Mouse (Mus musculus) lung, postnatal 10 days (tissue): ENCODE results near the gene Kdm1b.

Source experiments
- DNase-seq: peaks from one replicate; pipeline ENCODE4 v3.0.0; 2021

Kdm1b gene

GRCm38 (mm10) chr13:47043030-47043680 is at the start of gene Kdm1b:
TSS of gene Kdm1b (plus strand) at chr13:47043499.
- peak; percentile 99 for DNase-seq

- DNase-seq, result no peak
Observed at GRCm38 (mm10) chr13:46997355-46997754, 45.9 kb upstream of the Kdm1b start.

- DNase-seq, result peak; percentile 51
Observed at GRCm38 (mm10) chr13:46999498-46999897, 43.8 kb upstream of the Kdm1b start.

DNA sequence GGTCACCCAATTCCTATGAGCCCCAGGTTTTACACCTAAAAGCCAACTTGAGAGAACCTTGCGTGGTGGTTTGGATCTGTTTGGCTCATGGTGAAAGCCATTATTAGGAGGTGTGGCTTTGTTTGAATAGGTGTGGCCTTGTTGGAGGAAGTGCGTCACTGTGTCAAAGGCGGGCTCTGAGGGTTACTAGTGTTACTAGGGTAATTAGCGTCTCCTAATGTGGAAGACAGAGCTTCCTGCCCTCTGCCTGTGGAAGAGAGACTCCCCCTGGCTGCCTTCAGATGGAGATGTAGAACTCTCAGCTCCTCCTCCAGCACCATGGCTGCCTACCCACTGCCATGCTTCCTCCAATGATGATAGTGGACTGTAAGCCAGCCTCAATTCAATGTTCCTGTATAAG is 41.7 kb upstream of the Kdm1b start:
- no peak for DNase-seq

GRCm38 (mm10) chr13:47013740-47014139 is 29.6 kb upstream of the Kdm1b start:
- no peak for DNase-seq

GRCm38 (mm10) chr13:47014334-47015194 is 28.7 kb upstream of the Kdm1b start, which contains the start of gene Nhlrc1:
TSS of gene Nhlrc1 (minus strand) at chr13:47014850.
- peak; percentile 82 for DNase-seq

- peak; percentile 29 for DNase-seq
Observed at GRCm38 (mm10) chr13:47015195-47015501, 28.2 kb upstream of the Kdm1b start.

DNA sequence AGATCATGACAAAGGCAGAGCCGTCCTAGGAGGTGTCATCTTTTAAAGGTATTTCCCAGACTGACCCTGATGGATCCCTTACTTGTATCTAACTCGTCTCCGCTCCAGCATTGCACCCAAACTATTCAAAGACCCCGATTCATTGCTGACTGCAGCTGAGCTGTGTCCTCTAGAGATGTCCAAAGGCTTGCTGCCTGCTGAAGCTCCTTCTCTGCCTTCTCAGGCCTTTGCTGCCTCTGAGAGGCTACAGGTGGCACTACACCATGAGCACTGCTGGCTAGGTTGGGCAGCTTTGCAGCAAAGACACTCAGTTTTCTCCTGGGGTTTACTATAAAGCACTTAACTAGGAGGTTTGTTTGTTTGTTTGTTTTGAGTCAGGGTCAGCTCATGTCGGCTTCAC is 26.0 kb upstream of the Kdm1b start:
- peak; percentile 78 for DNase-seq

DNA sequence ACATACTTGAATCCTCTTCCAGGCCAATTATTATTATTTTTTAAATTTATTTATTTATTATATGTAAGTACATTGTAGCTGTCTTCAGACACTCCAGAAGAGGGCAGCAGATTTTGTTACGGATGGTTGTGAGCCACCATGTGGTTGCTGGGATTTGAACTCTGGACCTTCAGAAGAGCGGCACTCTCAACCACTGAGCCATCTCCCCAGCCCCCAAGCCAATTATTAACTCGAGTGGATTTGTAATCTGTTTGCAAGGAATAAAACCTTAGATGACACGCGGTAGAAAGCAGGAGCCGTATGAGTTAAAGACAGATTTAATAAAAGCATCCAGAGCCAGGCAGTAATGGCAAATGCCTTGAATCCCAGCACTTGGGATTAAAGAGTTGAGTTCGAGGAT is 23.5 kb upstream of the Kdm1b start:
- no peak for DNase-seq

DNA sequence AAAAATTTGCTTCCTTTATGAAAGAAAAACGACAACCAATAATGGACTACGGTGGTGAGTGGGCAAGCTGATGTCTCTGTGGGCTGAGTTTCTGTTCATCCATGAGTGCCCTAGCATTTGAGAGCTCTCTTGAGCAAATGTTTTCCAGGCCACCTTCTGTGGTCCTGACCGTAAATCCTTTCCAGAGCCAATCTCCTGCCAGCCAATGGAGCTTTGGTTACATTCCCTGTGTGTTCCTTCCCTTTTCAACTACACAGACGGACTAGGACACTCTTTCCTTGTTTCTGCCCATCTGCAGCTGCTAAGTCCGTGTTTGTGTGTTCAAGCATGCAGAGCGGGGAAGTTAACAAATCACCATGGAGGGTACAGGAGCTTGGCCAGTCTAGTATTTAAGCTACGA is 22.5 kb upstream of the Kdm1b start:
- DNase-seq, result no peak

DNA sequence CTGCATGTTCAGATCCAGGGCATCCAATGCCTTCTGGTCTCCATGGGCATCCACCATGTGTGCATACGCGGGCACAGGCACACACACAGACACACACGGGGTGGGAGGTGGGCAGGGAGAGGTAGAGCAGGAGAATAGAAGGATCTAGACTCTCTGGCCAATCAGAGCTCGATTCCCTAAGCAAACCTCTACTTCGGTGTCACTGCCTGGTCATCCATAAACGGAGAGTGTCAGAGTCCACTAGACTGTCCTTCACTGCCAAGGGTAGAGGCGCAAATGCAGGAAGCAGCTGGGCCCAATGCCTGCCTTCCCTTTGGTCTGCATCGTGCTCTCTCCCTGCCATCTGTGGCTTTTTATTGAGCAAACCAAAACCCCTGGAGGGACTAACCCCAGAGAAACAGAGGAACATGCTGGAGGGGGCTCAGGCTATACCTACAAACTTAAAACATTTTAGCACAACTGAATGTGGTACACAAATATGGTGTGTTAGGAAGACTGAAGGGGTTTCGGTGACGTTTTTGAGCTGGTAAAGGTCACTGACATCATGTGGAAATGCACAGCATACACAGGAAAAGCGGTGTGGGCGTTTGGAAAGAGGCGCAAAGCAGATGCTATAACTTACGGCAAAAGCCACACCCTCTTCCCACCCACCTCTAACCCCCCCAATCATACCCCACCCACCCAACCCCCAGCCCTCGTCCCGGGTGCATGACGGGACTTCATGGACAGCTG is 12.8 kb upstream of the Kdm1b start:
- no peak for DNase-seq

DNA sequence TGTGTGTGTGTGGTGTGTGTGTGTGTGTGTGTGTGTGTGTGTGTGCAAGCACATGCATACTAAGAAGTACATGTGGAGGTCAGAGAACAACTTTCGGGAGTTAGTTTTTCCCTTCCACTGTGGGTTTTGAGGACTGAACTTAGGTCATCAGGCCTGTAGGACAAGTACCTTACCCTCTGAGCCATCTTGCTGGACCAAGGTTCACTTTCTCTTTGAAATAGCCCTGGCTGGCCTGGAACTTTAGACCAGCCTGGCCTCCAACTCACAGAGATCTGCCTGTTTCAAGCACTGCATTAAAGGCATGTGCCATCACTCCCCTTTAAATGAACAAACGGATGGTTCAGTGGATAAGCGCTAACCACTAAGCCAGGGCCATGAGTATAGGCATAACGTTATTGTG is 9.7 kb upstream of the Kdm1b start:
- DNase-seq, result no peak

- no peak for DNase-seq
Observed at GRCm38 (mm10) chr13:47037946-47038345, 5.4 kb upstream of the Kdm1b start.

DNA sequence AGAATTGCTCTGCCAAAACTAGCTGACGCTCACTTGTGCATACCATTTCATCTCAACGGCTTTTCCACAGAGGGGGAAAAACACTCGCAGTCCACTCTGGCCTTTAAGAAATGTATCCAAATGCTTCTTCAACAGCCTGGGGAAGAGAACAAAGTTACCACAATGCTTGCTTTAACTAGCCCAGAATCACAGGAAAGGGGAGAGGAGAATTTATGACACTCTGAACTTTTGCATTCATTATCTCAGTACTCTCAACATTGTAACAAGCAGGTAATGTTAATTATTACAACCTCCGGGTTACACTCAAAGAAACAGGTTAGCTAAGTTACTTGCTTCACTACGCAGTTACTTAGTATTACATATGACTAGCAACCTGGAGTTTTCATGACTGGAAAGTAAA is 3.2 kb upstream of the Kdm1b start:
- DNase-seq, result no peak

DNA sequence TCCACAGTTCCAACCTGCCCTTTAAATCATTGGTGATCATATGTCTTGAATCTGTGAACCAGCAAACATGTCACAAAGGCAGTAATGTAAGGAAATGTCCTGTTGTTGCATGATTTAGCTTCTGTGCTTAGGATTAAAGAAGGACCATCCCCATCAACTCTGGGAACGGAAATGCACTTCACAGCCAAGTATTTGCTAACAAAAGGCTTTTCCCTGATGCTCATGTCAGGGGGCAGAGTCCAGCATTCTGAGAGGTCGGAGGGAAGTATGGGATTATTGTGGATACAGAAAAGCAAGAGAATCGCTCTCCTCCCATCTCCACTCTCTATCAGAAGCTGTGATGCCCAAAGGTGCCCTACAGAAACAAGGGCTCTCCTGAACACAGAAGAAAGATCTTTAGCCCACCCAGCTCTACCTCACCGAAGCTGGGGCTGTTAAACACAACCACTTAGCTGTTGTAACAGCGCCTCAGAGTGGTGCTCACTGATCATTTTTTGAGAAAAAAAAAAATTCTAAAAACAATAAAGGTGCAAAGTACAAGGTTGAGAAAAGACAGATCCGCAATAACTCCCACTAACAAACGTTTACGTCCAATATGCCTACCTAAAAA is 1.2 kb upstream of the Kdm1b start:
- peak; percentile 9 for DNase-seq

DNA sequence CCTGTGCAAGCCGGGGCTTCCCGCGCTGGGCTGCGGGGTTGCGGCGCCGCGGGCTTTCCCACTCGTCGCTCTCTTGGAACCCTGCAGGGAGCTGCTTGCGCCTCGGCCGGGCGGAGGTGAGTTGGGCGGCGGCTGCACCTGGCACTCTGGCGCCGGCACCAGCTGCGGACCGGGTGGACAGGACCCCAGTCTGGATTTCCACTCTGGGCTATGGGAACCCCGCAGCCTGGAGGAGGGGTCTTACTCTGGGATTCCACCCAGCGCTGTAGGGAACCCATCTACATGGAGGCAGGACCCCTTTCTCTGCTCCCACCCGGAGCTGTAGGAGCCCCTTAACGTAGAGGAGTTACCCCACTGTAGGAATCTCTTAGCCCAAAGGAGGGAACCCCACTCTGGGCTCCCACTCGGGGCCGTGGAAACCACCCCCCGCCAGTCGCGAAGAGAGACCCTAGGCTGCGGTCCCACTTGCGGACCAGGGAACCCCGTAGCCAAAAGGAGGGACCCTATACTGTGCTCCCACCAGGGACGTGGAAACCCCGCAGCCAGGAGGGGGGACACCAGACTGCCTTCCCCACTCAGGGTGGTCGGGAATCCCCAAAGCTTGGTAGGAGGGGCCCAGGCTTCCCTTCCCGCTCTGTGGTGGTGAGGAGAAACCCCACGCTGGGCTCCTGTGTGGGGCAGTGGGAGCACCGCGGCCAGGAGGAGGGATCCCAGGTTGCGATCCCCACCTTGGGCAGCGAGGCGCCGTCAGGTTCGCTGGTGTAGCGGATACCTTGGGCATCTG is 726 bp downstream of the Kdm1b start:
- peak; percentile 25 for DNase-seq

- no peak for DNase-seq
Observed at GRCm38 (mm10) chr13:47044617-47044947, 1.3 kb downstream of the Kdm1b start, which contains the start of gene Tpmt. TSS of gene Tpmt (minus strand) at chr13:47044737.

- DNase-seq, result peak; percentile 45
Observed at GRCm38 (mm10) chr13:47047996-47048395, 4.7 kb downstream of the Kdm1b start.

DNA sequence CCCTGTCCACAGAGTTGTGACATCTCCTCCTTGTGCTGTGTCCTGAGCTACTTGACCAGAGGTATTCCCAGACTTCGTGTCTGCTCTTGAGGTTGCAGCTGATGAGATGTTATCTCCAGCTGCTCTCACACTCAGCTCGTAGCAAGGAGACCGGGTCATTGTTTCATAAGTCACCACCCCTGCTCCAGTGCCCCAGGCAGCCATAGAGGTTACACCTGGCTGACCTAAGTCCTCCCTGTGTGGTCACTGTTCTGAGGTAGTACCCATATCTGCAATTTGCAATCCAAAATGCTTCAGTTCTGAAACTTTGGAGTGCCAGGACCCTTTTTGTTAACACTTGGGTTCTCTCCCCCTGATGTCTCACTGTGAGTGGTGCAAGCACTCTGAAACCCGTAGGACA is 6.7 kb downstream of the Kdm1b start:
- DNase-seq, result no peak

DNA sequence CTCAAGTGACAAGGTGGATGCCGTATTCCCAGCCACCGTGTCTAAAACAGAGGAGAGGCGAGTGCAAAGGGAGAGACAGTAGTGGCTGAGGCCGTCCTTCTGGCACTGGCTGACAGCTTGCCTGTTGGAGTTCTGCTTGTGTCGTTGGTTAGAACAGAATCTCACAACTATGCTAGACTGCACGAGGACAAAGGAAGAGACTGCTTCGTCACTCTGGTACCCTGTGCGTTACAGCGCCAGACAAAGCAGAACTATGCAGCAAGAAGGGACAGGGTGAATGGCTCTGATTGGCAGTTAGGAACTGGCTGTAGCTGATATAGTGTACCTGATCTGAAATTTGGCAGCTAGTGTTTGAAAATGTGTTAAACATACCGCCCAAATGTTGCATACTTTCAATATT is 10.7 kb downstream of the Kdm1b start:
- no peak for DNase-seq

DNA sequence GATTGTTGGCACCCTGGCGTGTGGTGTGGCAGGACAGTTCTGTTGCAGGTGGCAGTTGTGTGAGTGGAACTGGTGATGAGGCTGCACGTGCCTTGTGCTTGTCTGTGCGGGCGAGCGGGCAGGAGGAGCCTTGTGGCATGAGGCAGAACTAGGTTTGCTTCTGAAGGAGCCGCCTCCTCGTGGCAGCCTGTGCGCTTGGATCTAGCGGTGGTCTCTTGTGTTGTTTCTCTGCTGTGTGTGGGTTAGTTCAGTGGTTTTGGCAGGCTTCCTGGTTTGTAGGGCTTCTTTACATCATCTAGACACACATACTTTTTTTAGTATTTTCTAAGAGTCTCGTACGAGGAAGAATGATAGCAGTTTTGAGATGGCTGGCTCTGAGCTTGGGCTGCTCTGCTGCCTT is 12.8 kb downstream of the Kdm1b start:
- no peak for DNase-seq

DNA sequence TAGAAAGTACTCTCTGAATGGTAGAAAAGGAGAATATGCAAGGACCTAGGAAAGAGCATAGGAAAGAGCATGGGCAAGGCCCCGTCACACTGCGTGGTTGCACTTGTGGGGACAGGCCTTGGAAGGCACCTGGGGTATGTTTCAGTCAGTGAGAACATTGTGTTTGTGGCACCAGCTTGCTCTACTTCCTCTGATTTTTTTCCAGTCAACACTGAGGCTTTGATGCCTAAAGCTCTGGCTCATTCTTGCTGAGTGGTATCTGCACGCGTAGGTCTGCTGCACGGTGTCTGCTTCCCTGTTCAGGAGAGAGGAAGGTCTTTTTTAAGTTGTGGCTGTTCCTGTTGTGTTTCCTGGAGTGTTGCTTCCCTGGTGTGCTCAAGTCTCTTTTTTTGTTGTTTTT is 13.5 kb downstream of the Kdm1b start:
- no peak for DNase-seq

GRCm38 (mm10) chr13:47062756-47063155 is 19.5 kb downstream of the Kdm1b start:
- DNase-seq, result no peak
